Mouse (Mus musculus) lung, embryonic 14.5 days (tissue): ENCODE results near the gene Tbrg1. TPM values are rescaled to one million over a fixed set of nuclear protein-coding genes. Genes with fewer than 3 reads are reported as not detected.

ENCODE experiments used
- ATAC-seq: fragments of 200-750 bp; cut with Nextera tagmentation; 2 replicates; pipeline ENCODE4 v1.8.0; 2017; ENCODE audit warnings: mild to moderate bottlenecking, moderate TSS enrichment, moderate library complexity; ENCODE audit not compliant: insufficient read depth
- DNase-seq: peaks from one replicate; pipeline ENCODE4 v3.0.0-alpha.2; 2015
- H3K27ac ChIP-seq: fragments of 300-500 bp; sonication (generic); 2 replicates; pipeline ENCODE4 v1.5.1; 2014; ENCODE audit warnings: low read depth, mild to moderate bottlenecking, moderate library complexity
- H3K27me3 ChIP-seq: fragments of 300-500 bp; sonication (generic); 2 replicates; pipeline ENCODE4 v1.6.1; 2014; ENCODE audit warnings: low read length, control low read depth; ENCODE audit not compliant: insufficient read depth
- H3K36me3 ChIP-seq: fragments of 300-500 bp; sonication (generic); 2 replicates; pipeline ENCODE4 v1.6.1; 2014; ENCODE audit warnings: control low read depth; ENCODE audit not compliant: insufficient read depth
- H3K4me1 ChIP-seq: fragments of 300-500 bp; sonication (generic); 2 replicates; pipeline ENCODE4 v1.6.1; 2014; ENCODE audit warnings: antibody characterized with exemption, control low read depth; ENCODE audit not compliant: insufficient read depth
- H3K4me2 ChIP-seq: fragments of 300-500 bp; sonication (generic); 2 replicates; pipeline ENCODE4 v1.6.1; 2014; ENCODE audit warnings: mild to moderate bottlenecking
- H3K4me3 ChIP-seq: fragments of 300-500 bp; sonication (generic); 2 replicates; pipeline ENCODE4 v1.5.1; 2014; ENCODE audit warnings: low read depth, low read length
- H3K9ac ChIP-seq: fragments of 300-500 bp; sonication (generic); 2 replicates; pipeline ENCODE4 v1.6.1; 2014
- H3K9me3 ChIP-seq: fragments of 300-500 bp; sonication (generic); 2 replicates; pipeline ENCODE4 v1.6.1; 2016; ENCODE audit warnings: low read depth, low read length, control low read depth
- CTCF ChIP-seq: IDR thresholded peaks from 2 replicates; pipeline ENCODE4 v1.5.1; 2016; ENCODE audit warnings: antibody characterized with exemption, low read depth
- whole genome bisulfite sequencing: fragments of 180-500 bp; shearing (Covaris S2); extraction: QIAGEN DNeasy Blood & Tissue Kit; methylation state at CpG from one replicate; pipeline ENCODE4 v1.1.7; 2014; 5-methylcytosine and 5-hydroxymethylcytosine counted together
- polyA plus RNA-seq: library from polyadenylated mRNA; unstranded; fragments of >200 nt; fragmentation: Nextera tagmentation; extraction: Ambion mirVana; gene quantifications from 2 replicates; pipeline ENCODE4 v1.2.1, GENCODE M21; 2014

The Tbrg1 gene
- polyA plus RNA-seq, 1 experiment from 2014 or later = 128 TPM

DNA sequence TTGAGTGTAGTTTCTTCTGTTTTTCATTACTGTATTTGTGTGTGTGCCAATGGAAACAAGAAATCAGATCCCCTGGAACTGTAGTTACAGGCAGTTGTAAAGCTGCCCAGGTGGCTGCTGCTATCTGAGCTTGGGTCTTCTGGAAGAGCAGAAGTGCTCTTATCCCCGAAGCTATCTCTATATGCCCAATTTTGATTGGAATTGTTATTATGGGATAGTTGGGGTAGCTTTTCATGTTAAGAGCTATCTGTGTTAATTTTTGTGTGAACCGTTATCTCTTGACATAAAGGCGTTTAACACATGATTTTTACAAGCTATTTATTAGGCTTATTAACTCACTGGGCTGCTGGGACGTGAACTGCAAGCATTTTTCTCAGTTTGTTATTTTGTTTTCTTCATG lies 47.6 kb downstream of the Tbrg1 start:
- H3K4me2 ChIP-seq = no peak overlapping the region
- WGBS = 74% methylated on average over 4 of the region's 4 CpGs
- no peak overlapping the region for H3K9ac ChIP-seq
- H3K27ac ChIP-seq = no peak overlapping the region
- DNase-seq (no peak), ATAC-seq (no peak)
- H3K4me3 ChIP-seq = no peak overlapping the region
- TF ChIP-seq CTCF = no peak
- no peaks in the 10 kb centered on the region for H3K27me3 ChIP-seq
- no peaks in the 10 kb centered on the region for H3K9me3 ChIP-seq
- no peaks in the 10 kb centered on the region for H3K4me1 ChIP-seq
- no peaks in the 10 kb centered on the region for H3K36me3 ChIP-seq

DNA sequence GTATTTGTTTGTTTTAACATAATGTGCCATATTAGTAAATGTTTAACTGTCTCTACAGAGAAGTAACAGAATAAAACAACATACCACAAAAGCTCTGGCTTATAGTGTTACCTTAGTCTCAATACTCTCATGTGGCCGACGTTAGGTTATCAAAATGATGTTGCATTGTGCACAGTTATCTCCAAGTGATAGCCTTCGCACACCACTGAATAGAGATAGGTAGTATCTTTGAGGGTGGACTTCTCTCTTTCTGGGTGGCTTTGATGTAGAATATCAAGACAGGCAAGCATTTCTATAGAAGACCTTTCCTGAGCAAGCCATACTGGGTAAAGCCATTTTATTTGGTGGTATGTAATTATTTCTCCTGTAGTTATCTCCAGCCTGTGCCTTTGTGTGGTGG lies 52.0 kb downstream of the Tbrg1 start:
- 80% methylated on average over 3 of the region's 3 CpGs for WGBS

DNA sequence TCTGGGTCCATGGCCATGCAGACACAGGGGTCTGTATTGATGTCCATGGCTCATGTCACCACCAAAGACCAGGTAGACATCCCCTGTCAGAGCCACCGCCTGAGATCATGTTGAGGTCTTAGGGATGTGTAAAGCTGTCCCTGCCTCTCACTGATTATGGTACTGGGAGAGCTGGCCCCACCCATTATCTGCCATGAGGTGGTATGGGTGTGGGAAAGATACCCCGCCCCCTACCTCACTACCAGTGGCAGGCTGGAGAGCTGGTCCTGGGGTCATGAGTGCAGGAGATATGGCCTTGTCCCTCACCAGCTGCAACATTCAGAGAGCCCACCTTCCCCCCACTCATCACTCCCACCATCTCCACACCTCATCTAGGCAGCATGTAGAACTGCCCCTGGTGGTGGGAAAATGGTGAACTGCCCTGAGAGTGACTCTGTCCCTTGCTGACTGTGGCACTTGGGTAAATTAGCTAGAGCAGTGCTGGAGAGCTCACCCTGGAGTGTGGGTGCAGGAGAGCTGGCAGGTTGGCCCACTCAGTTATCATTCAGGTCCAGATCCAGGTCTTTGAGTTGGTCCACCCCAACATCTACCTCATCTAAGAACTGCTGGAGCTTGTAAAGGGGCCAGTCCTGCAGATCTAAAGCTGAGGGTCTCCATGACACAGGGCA lies 56.4 kb downstream of the Tbrg1 start:
- Histone ChIP-seq H3K27ac (no peak overlapping the region), H3K9ac (no peak overlapping the region), H3K4me3 (no peak overlapping the region), H3K36me3 (no peaks in the 10 kb centered on the region), H3K4me1 (no peaks in the 10 kb centered on the region), H3K27me3 (no peaks in the 10 kb centered on the region), H3K4me2 (no peak overlapping the region), H3K9me3 (no peaks in the 10 kb centered on the region)
- TF ChIP-seq CTCF = no peak
- WGBS = 91% methylated on average over 2 of the region's 2 CpGs
- no peak for ATAC-seq
- DNase-seq = no peak

More for the DNA sequence above, 52.0 kb downstream of the Tbrg1 start:
- H3K27ac ChIP-seq = no peak overlapping the region
- H3K9me3 ChIP-seq = no peaks in the 10 kb centered on the region
- no peaks in the 10 kb centered on the region for H3K4me1 ChIP-seq
- no peak for TF ChIP-seq CTCF
- H3K36me3 ChIP-seq = no peaks in the 10 kb centered on the region
- ATAC-seq (no peak), DNase-seq (no peak)
- no peak overlapping the region for H3K4me3 ChIP-seq
- no peaks in the 10 kb centered on the region for H3K27me3 ChIP-seq
- no peak overlapping the region for H3K4me2 ChIP-seq
- no peak overlapping the region for H3K9ac ChIP-seq

Other genes with a start within 250 kb of the Tbrg1 start
- 0.24 and 0.41 TPM in 2 replicates for gene Robo3, start 224.1 kb downstream of the Tbrg1 start, polyA plus RNA-seq
- 32.4 and 35.7 TPM in 2 replicates for gene Msantd2, start 168.0 kb downstream of the Tbrg1 start, polyA plus RNA-seq
- gene Esam, start 129.2 kb downstream of the Tbrg1 start, polyA plus RNA-seq = 149 and 152 TPM in 2 replicates
- gene Vsig2, start 118.1 kb downstream of the Tbrg1 start, polyA plus RNA-seq = 17.0 and 18.8 TPM in 2 replicates
- gene Nrgn, start 104.4 kb downstream of the Tbrg1 start, polyA plus RNA-seq = 6.0 and 7.2 TPM in 2 replicates
- 11.4 and 12.2 TPM in 2 replicates for gene Siae, start 101.6 kb downstream of the Tbrg1 start, polyA plus RNA-seq
- 7.1 and 7.5 TPM in 2 replicates for gene Spa17, start 43.6 kb downstream of the Tbrg1 start, polyA plus RNA-seq
- gene Panx3, start 11.9 kb upstream of the Tbrg1 start, polyA plus RNA-seq = not detected in 2 replicates
- not detected in 2 replicates for gene Olfr160, start 58.9 kb upstream of the Tbrg1 start, polyA plus RNA-seq
- gene Olfr874, start 87.8 kb upstream of the Tbrg1 start, polyA plus RNA-seq = not detected in 2 replicates
- not detected in 2 replicates for gene Olfr875, start 114.5 kb upstream of the Tbrg1 start, polyA plus RNA-seq
- gene Olfr876, start 145.7 kb upstream of the Tbrg1 start, polyA plus RNA-seq = not detected in 2 replicates
- not detected in 2 replicates for gene Olfr877, start 197.0 kb upstream of the Tbrg1 start, polyA plus RNA-seq
- not detected in 2 replicates for gene Olfr145, start 239.4 kb upstream of the Tbrg1 start, polyA plus RNA-seq